Mouse (Mus musculus): ENCODE measurements around the gene Gm9508.

GRCm38 (mm10) chr10:77715507-77715906 is 18.5 kb upstream of the Gm9508 start, which contains the start of gene Gm10142:
- TF ChIP-seq MAX (IDR thresholded peaks at IDR 0.05; ENCODE audit: low read depth) (no peak), POLR2A (IDR thresholded peaks at IDR 0.05; ENCODE audit: insufficient read length, low read depth) (no peak), E2F4 (IDR thresholded peaks at IDR 0.05; ENCODE audit: insufficient read depth) (no peak), MYOG (IDR thresholded peaks at IDR 0.05; ENCODE audit: control insufficient read depth in 1 of 3, insufficient read depth in 1 of 3, insufficient read length in 2 of 3, low read depth in 2 of 3) (no peak), USF1 (IDR thresholded peaks at IDR 0.05; ENCODE audit: low read depth) (no peak), POLR2AphosphoS2 (IDR thresholded peaks at IDR 0.05; ENCODE audit: insufficient read length, low read depth) (no peak)
